11 mouse cellular contexts compared by ENCODE assay signal in the genomic region with DNA sequence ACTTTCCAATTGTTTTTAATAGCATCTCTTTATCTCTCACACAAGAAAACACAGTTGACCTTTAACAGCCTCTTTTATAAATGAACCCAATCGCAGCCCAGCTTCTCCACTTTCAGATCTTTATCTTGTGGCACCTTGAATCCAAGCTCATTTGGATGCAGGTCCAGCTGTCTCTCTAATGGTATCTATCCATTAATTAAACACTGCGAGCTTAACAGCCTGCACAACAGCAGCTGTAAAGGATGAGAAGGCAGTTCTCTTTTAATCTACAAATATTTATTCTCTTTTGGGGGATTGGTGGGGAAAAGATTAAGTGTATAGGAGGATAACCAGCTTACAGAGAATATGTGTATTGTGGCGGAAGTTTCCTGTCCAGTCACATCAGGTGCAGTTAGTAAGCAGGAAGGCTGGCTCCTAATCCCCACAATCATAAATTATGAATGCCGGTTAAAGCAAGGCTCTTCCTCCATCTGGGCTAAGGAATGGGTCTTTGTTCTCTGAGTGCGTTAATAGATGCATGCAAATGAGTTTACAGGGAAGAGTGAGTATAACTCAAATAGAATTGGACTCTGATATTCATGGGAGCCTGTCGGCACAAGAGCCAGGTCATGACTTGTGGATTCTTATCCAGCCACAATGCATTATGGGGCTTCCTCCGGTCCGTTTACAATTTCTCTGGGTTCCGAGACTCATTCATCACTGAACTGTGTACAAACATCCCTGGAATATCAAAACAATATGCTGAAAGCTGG.
DNase-seq lines count a peak whose midpoint lies in the region; ATAC-seq and TF ChIP-seq lines count a peak whose summit lies in the region.
"Had no signal": no experiment of that assay in that cellular context is flagged by ENCODE, and none has a peak within 500 bp of the region (broad histone marks: within the 10 kb centered on the region; RNA-seq: fewer than 3 reads in every experiment).

No protein-coding gene starts in this region.

- no peak for TF ChIP-seq CTCF in kidney, adult 2 months (conservative IDR thresholded peaks at IDR 0.05; ENCODE audit: insufficient read depth, insufficient read length, low read depth, low read length)
- no peak for TF ChIP-seq CTCF in hindbrain, postnatal 0 days (IDR thresholded peaks at IDR 0.05; ENCODE audit: low read depth)

- H3K9ac ChIP-seq in forebrain, embryonic 11.5 days (ENCODE audit: low read length): no peak overlapping the region
- H3K9ac ChIP-seq in hindbrain, postnatal 0 days (replicated peaks; ENCODE audit: low read length): no peak overlapping the region
- H3K9ac ChIP-seq in midbrain, embryonic 14.5 days (replicated peaks; ENCODE audit: low read length): no peak overlapping the region

- no peak overlapping the region for H3K4me2 ChIP-seq in forebrain, embryonic 11.5 days (ENCODE audit: low read depth, low read length, severe bottlenecking)
- H3K4me2 ChIP-seq in hindbrain, postnatal 0 days (ENCODE audit: low read depth, low read length): peak overlapping the region; percentile 39
- H3K4me2 ChIP-seq in midbrain, embryonic 14.5 days (ENCODE audit: low read length): peak overlapping the region; percentile 43

- no peaks in the 10 kb centered on the region for H3K4me1 ChIP-seq in kidney, adult 2 months (ENCODE audit: control insufficient read depth, insufficient read depth, low read length)
- no peaks in the 10 kb centered on the region; the same call in 1 of the 2 replicates for H3K4me1 ChIP-seq in forebrain, embryonic 11.5 days (replicated peaks; ENCODE audit: control insufficient read depth, insufficient read depth, low read length)
- no peaks in the 10 kb centered on the region for H3K4me1 ChIP-seq in hindbrain, postnatal 0 days (ENCODE audit: insufficient read depth, low read length)
- H3K4me1 ChIP-seq in midbrain, embryonic 14.5 days (ENCODE audit: control insufficient read depth, insufficient read depth, low read length): peaks cover 21% of the 10 kb centered on the region

- DNase-seq in kidney, adult 2 months: peak; percentile 17
- DNase-seq in kidney, postnatal 36 days: no peak
- no peak for DNase-seq in forebrain, embryonic 11.5 days (ENCODE audit: low spot score)
- DNase-seq in hindbrain, postnatal 0 days (ENCODE audit: low spot score): peak; percentile 33
- DNase-seq in midbrain, embryonic 14.5 days: peak; percentile 72
- DNase-seq in left cerebral cortex, postnatal 10 days (ENCODE audit: extremely low spot score in 1 of 2, low spot score in 2 of 2): no peak
- no peak for DNase-seq in spleen, postnatal 36 days (ENCODE audit: low spot score in 2 of 2)

- TF ChIP-seq POLR2A in kidney, adult 2 months (IDR thresholded peaks at IDR 0.05; ENCODE audit: low read depth, low read length): no peak

- H3K36me3 ChIP-seq in kidney, adult 2 months (ENCODE audit: control insufficient read depth, insufficient read depth, low read length): no peaks in the 10 kb centered on the region
- H3K36me3 ChIP-seq in forebrain, embryonic 11.5 days (ENCODE audit: control insufficient read depth, insufficient read depth, low read length): no peaks in the 10 kb centered on the region
- no peaks in the 10 kb centered on the region for H3K36me3 ChIP-seq in hindbrain, postnatal 0 days (ENCODE audit: insufficient read depth, low read length)
- no peaks in the 10 kb centered on the region for H3K36me3 ChIP-seq in midbrain, embryonic 14.5 days (ENCODE audit: control insufficient read depth, insufficient read depth, low read length)
- H3K36me3 ChIP-seq: heart, embryonic 10.5 days; limb, embryonic 10.5 days had no signal

- H3K27me3 ChIP-seq in kidney, adult 2 months (replicated peaks; ENCODE audit: control insufficient read depth, insufficient read depth, low read length): no peaks in the 10 kb centered on the region
- H3K27me3 ChIP-seq in forebrain, embryonic 11.5 days (ENCODE audit: control insufficient read depth, insufficient read depth, low read length): no peaks in the 10 kb centered on the region
- H3K27me3 ChIP-seq in hindbrain, postnatal 0 days (ENCODE audit: insufficient read depth, low read length): no peaks in the 10 kb centered on the region
- no peaks in the 10 kb centered on the region for H3K27me3 ChIP-seq in midbrain, embryonic 14.5 days (ENCODE audit: control insufficient read depth, insufficient read depth, low read length)

- peak; percentile 83 for ATAC-seq in forebrain, embryonic 11.5 days (replicated peaks; ENCODE audit: low FRiP score)
- ATAC-seq in hindbrain, postnatal 0 days: peak; percentile 70
- peak; percentile 84 for ATAC-seq in midbrain, embryonic 14.5 days (ENCODE audit: low FRiP score, low TSS enrichment)
- no peak for ATAC-seq in megakaryocyte, adult 5-6 weeks (ENCODE audit: poor library complexity, severe bottlenecking)

- no peak overlapping the region for H3K4me3 ChIP-seq in kidney, adult 2 months (ENCODE audit: insufficient read depth, low read depth, low read length)
- H3K4me3 ChIP-seq in forebrain, embryonic 11.5 days (ENCODE audit: low read depth, low read length): no peak overlapping the region
- no peak overlapping the region for H3K4me3 ChIP-seq in hindbrain, postnatal 0 days (ENCODE audit: low read length)
- no peak overlapping the region; the same call in 1 of the 2 replicates for H3K4me3 ChIP-seq in midbrain, embryonic 14.5 days (replicated peaks; ENCODE audit: low read depth, low read length)
- H3K4me3 ChIP-seq: heart, embryonic 10.5 days; limb, embryonic 10.5 days had no signal

- H3K27ac ChIP-seq in kidney, adult 2 months (ENCODE audit: insufficient read depth, low read depth, low read length): no peak overlapping the region
- H3K27ac ChIP-seq in forebrain, embryonic 11.5 days (ENCODE audit: low read depth, low read length): peak overlapping the region; percentile 8
- H3K27ac ChIP-seq in hindbrain, postnatal 0 days: peak overlapping the region; percentile 20
- peak overlapping the region; percentile 77 for H3K27ac ChIP-seq in midbrain, embryonic 14.5 days (replicated peaks; ENCODE audit: low read depth, low read length)
- H3K27ac ChIP-seq: heart, embryonic 10.5 days; limb, embryonic 10.5 days; macrophage had no signal

- intact Hi-C loops in left cerebral cortex, postnatal 10 days (cut with DNase I): no loop called here

- H3K9me3 ChIP-seq in forebrain, embryonic 11.5 days (ENCODE audit: control insufficient read depth, low read length): no peaks in the 10 kb centered on the region
- H3K9me3 ChIP-seq in hindbrain, postnatal 0 days (ENCODE audit: low read length): no peaks in the 10 kb centered on the region
- H3K9me3 ChIP-seq in midbrain, embryonic 14.5 days (ENCODE audit: control insufficient read depth, low read length): no peaks in the 10 kb centered on the region
- H3K9me3 ChIP-seq: heart, embryonic 10.5 days; limb, embryonic 10.5 days had no signal

- 19% methylated on average over 9 of the region's 9 CpGs for WGBS in kidney, adult 2 months
- 47% methylated on average over 9 of the region's 9 CpGs for WGBS in forebrain, embryonic 11.5 days
- whole genome bisulfite sequencing in hindbrain, postnatal 0 days: 21% methylated on average over 9 of the region's 9 CpGs
- 14% methylated on average over 9 of the region's 9 CpGs for WGBS in midbrain, embryonic 14.5 days

Comparison
In these comparisons a context has a peak if more than half of its experiments do, and no peak if none do; other contexts are left out.
1. DNase-seq: peak in kidney, adult 2 months (single experiment), hindbrain, postnatal 0 days (single experiment) and midbrain, embryonic 14.5 days (single experiment); none in kidney, postnatal 36 days (0 of 2), forebrain, embryonic 11.5 days (single experiment), left cerebral cortex, postnatal 10 days (0 of 2) and spleen, postnatal 36 days (0 of 2).